Mouse (Mus musculus) limb, embryonic 13.5 days (tissue): ENCODE data around the gene Dpep2nb. TPM values are rescaled to one million over a fixed set of nuclear protein-coding genes. Genes with fewer than 3 reads are reported as not detected.

Experiments
- ATAC-seq: fragments of 200-750 bp; cut with Nextera tagmentation; 2 replicates; pipeline ENCODE4 v1.8.0; 2017; ENCODE audit warnings: low read depth, moderate number of reproducible peaks, moderate TSS enrichment; ENCODE audit not compliant: low FRiP score
- H3K27ac ChIP-seq: fragments of 300-500 bp; sonication (generic); 2 replicates; pipeline ENCODE4 v1.5.1; 2015; ENCODE audit warnings: inconsistent platforms, mild to moderate bottlenecking, moderate library complexity
- H3K27me3 ChIP-seq: fragments of 300-500 bp; sonication (generic); 2 replicates; pipeline ENCODE4 v1.6.1; 2015; ENCODE audit warnings: mild to moderate bottlenecking, inconsistent platforms
- H3K36me3 ChIP-seq: fragments of 300-500 bp; sonication (generic); 2 replicates; pipeline ENCODE4 v1.6.1; 2015; ENCODE audit warnings: inconsistent platforms, mild to moderate bottlenecking, moderate library complexity
- H3K4me1 ChIP-seq: fragments of 300-500 bp; sonication (generic); 2 replicates; pipeline ENCODE4 v1.6.1; 2015; ENCODE audit warnings: inconsistent platforms
- H3K4me2 ChIP-seq: fragments of 300-500 bp; sonication (generic); replicated peaks from 2 replicates; pipeline ENCODE4 v1.6.1; 2015; ENCODE audit warnings: inconsistent platforms, mild to moderate bottlenecking, moderate library complexity
- H3K4me3 ChIP-seq: fragments of 300-500 bp; sonication (generic); 2 replicates; pipeline ENCODE4 v1.5.1; 2015; ENCODE audit warnings: moderate library complexity, mild to moderate bottlenecking, inconsistent platforms
- H3K9ac ChIP-seq: fragments of 300-500 bp; sonication (generic); 2 replicates; pipeline ENCODE4 v1.6.1; 2015; ENCODE audit warnings: mild to moderate bottlenecking, inconsistent platforms
- H3K9me3 ChIP-seq: fragments of 300-500 bp; sonication (generic); 2 replicates; pipeline ENCODE4 v1.6.1; 2016; ENCODE audit warnings: inconsistent platforms
- WGBS: fragments of 180-500 bp; shearing (Covaris S2); methylation state at CpG from one replicate; pipeline ENCODE4 v1.1.7; 2015; 5-methylcytosine and 5-hydroxymethylcytosine counted together
- microRNA-seq: library from miRNA; unstranded; fragments of <30 nt; microRNA quantifications from one replicate; pipeline ENCODE4, GENCODE M21; 2016
- polyA plus RNA-seq: library from polyadenylated mRNA; unstranded; fragments of >200 nt; fragmentation: Nextera tagmentation; extraction: Ambion mirVana; gene quantifications from 2 replicates; pipeline ENCODE4 v1.2.1, GENCODE M21; 2015

Dpep2nb gene
- polyA plus RNA-seq, 1 experiment from 2014 or later = not detected

DNA sequence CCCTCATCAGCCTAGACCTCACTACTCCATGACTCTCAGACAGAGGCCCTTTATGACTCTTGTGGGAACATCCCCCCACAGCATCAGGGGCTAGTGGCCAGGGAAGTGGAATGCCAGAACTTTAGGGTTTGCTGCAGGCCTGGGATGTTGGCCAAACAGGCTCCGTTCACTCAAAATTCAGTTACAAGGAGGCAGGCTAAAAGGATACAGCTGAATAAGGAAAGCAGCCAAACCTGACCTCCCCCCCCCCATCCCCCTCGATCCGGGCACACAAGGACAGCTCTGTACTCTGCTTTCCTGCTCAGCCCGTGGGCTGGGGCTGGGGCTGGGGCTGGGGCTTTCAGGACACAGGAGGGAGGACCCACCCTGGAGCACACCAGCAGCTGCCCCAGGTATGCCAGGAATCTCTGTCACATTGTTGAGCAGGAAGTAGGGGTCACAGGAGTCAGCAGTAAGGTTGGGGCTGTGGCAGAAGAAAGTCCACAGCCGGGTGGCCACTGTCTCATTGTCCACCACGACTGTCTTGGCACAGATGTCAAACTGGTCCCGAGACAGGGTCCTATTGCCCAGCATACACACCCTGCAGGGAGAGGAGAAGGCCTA, 54.6 kb downstream of the Dpep2nb start:
- 44% methylated on average over 7 of the region's 7 CpGs for WGBS
- no peaks in the 10 kb centered on the region for H3K9me3 ChIP-seq
- H3K4me2 ChIP-seq = no peak overlapping the region; the same call in 1 of the 2 replicates
- H3K36me3 ChIP-seq = peaks cover 95% of the 10 kb centered on the region
- peaks cover 26% of the 10 kb centered on the region for H3K4me1 ChIP-seq
- peak overlapping the region; percentile 85 for H3K27ac ChIP-seq
- peak; percentile 89 for ATAC-seq
- peak overlapping the region; percentile 45; the same call in 1 of the 2 replicates for H3K9ac ChIP-seq
- no peaks in the 10 kb centered on the region for H3K27me3 ChIP-seq
- H3K4me3 ChIP-seq = no peak overlapping the region

DNA sequence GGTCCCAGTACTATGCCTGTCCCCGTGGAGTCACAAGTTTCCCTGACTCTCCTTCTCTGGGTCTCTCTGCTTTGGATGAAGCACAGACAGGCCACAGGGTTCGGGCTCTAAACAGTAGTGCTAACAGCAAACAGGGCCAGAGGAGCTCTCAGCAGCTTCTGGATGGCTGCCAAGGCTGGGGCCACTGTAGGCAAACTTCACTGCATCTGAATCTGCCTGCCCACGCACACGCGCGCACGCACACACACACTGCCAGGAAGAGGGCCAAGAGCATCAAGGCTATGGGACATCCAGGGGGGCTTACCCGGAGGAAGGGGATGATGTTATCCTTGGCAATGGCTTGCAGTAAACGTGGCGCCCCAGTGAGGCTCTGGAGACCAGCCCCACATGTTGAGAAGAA, 56.4 kb downstream of the Dpep2nb start:
- H3K4me3 ChIP-seq = no peak overlapping the region
- ATAC-seq = 0 out of 2 replicates have a peak, but pooled peaks have one; percentile 29
- H3K4me2 ChIP-seq = no peak overlapping the region
- peak overlapping the region; percentile 10; the same call in 1 of the 2 replicates for H3K27ac ChIP-seq
- H3K9ac ChIP-seq = 0 out of 2 replicates have a peak overlapping the region, but pooled peaks have one; percentile 19
- H3K4me1 ChIP-seq = peaks cover 26% of the 10 kb centered on the region
- peaks cover 94% of the 10 kb centered on the region for H3K36me3 ChIP-seq
- H3K27me3 ChIP-seq = no peaks in the 10 kb centered on the region
- WGBS = 80% methylated on average over 10 of the region's 10 CpGs
- no peaks in the 10 kb centered on the region for H3K9me3 ChIP-seq

Small RNAs within 50 kb of the gene (microRNA-seq; reads per million reads assigned to microRNA genes)
- gene Mir7074 = not detected

Other genes starting within 250 kb of the Dpep2nb start
- 27.4 and 28.4 TPM in 2 replicates for gene Gfod2, start 247.3 kb downstream of the Dpep2nb start, polyA plus RNA-seq
- gene Ranbp10, start 178.6 kb downstream of the Dpep2nb start, polyA plus RNA-seq = 15.1 and 16.2 TPM in 2 replicates
- 0.20 and 0.27 TPM in 2 replicates for gene Tsnaxip1, start 178.2 kb downstream of the Dpep2nb start, polyA plus RNA-seq
- 52.1 and 54.6 TPM in 2 replicates for gene Cenpt, start 152.7 kb downstream of the Dpep2nb start, polyA plus RNA-seq
- 79.0 and 83.0 TPM in 2 replicates for gene Thap11, start 150.8 kb downstream of the Dpep2nb start, polyA plus RNA-seq
- gene Nutf2, start 145.4 kb downstream of the Dpep2nb start, polyA plus RNA-seq = 253 and 274 TPM in 2 replicates
- gene Edc4, start 125.1 kb downstream of the Dpep2nb start, polyA plus RNA-seq = 54.6 and 61.5 TPM in 2 replicates
- gene Nrn1l, start 112.4 kb downstream of the Dpep2nb start, polyA plus RNA-seq = 0.60 TPM in 1 of 2 replicates, not detected in the other
- 45.9 and 46.2 TPM in 2 replicates for gene Pskh1, start 105.5 kb downstream of the Dpep2nb start, polyA plus RNA-seq
- gene Ctrl, start 72.1 kb downstream of the Dpep2nb start, polyA plus RNA-seq = 1.4 and 1.7 TPM in 2 replicates
- 29.2 and 32.0 TPM in 2 replicates for gene Psmb10, start 67.5 kb downstream of the Dpep2nb start, polyA plus RNA-seq
- gene Lcat, start 62.6 kb downstream of the Dpep2nb start, polyA plus RNA-seq = 2.8 TPM in 2 replicates
- 48.8 and 56.3 TPM in 2 replicates for gene Slc12a4, start 39.9 kb downstream of the Dpep2nb start, polyA plus RNA-seq
- not detected in 2 replicates for gene Dpep3, start 26.5 kb downstream of the Dpep2nb start, polyA plus RNA-seq
- 27.3 and 27.5 TPM in 2 replicates for gene Dus2, start 14.6 kb downstream of the Dpep2nb start, polyA plus RNA-seq
- gene Ddx28, start 5.9 kb upstream of the Dpep2nb start, polyA plus RNA-seq = 19.7 and 20.1 TPM in 2 replicates
- 9.1 and 9.4 TPM in 2 replicates for gene Nfatc3, start 52.9 kb upstream of the Dpep2nb start, polyA plus RNA-seq
- gene Esrp2, start 131.0 kb upstream of the Dpep2nb start, polyA plus RNA-seq = 11.5 and 13.8 TPM in 2 replicates
- gene Pla2g15, start 144.4 kb upstream of the Dpep2nb start, polyA plus RNA-seq = 19.6 and 20.5 TPM in 2 replicates
- 59.0 and 68.9 TPM in 2 replicates for gene Slc7a6, start 162.9 kb upstream of the Dpep2nb start, polyA plus RNA-seq
- 41.8 and 44.7 TPM in 2 replicates for gene Slc7a6os, start 205.0 kb upstream of the Dpep2nb start, polyA plus RNA-seq
- gene Prmt7, start 205.0 kb upstream of the Dpep2nb start, polyA plus RNA-seq = 46.2 and 51.8 TPM in 2 replicates